Mouse (Mus musculus): Measurements from ENCODE around the gene Haus3.

DNA sequence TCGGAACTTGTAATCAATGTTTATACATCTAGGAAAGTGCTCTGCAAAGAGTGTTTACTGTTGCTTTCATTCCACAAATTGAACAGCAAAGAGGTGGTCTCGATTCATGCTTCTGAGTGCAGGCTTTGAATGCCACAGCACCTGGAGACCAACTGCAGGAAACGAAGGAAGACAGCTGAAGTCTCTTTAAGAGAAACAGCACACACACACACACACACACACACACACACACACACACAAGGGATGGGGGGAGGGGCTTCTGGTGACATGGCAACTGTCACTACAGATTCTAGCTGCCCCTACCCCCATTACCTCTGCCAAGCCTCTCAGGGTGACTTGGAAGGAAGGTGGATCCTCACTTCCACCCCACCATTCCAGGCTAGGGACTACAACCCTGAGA lies 38.2 kb upstream of the Haus3 start:
- no peak for TF ChIP-seq CHD2 (IDR thresholded peaks at IDR 0.05; ENCODE audit: low read depth, low read length)
- no peak for TF ChIP-seq ZNF384 (IDR thresholded peaks at IDR 0.05; ENCODE audit: low read depth, low read length)
- TF ChIP-seq MAFK (IDR thresholded peaks at IDR 0.05; ENCODE audit: insufficient read depth, low read depth, low read length): no peak
- TF ChIP-seq HCFC1 (IDR thresholded peaks at IDR 0.05; ENCODE audit: borderline replicate concordance, insufficient read depth, low read length): no peak
- no peak for TF ChIP-seq ZC3H11A (IDR thresholded peaks at IDR 0.05; ENCODE audit: borderline replicate concordance, low read depth, low read length)
